Mouse (Mus musculus): ENCODE measurements at regions not wholly inside any gene's neighbourhood (a gene's known extent, or its start where the extent isn't known, plus 50 kb on each side); places are given as distances from the start of the nearest gene placed in this dataset.

DNA sequence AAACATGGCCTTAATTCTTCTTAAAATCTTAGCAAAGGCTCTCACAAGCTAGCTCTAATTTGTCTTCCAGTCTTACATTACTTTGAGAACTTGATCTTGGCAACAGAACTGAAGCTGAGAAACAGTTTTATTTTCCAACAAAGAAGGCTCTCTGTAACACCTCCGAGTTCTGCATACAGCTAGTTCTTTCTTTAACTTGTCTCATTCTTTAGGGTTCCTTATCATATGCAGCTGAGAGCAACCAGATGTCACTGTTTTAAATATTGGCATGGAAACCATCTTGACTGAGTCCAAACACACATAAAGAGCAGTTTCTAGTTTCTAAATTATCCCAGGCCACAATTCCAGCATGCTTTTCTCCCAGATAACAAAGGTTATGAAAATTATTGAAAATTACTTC is 969.9 kb downstream of the Diaph3 start:
- TF ChIP-seq CTCF (IDR thresholded peaks at IDR 0.05; ENCODE audit: low read depth): no peak
- no peak for TF ChIP-seq EP300 (optimal IDR thresholded peaks at IDR 0.05)
